Mouse (Mus musculus) spleen, adult 2 months (tissue): ENCODE measurements around the gene Hat1.

Experiments used
- CTCF ChIP-seq: fragments of 200-500 bp; IDR thresholded peaks from 2 replicates; pipeline ENCODE4 v1.5.1; 2011; ENCODE audit warnings: mild to moderate bottlenecking, inconsistent platforms; ENCODE audit not compliant: insufficient read depth, insufficient read length, insufficient replicate concordance; ENCODE audit errors: extremely low read depth
- POLR2A ChIP-seq: fragments of 200-500 bp; IDR thresholded peaks from 2 replicates; pipeline ENCODE4 v1.6.1; 2011; ENCODE audit warnings: low read depth, low read length, inconsistent platforms

DNA sequence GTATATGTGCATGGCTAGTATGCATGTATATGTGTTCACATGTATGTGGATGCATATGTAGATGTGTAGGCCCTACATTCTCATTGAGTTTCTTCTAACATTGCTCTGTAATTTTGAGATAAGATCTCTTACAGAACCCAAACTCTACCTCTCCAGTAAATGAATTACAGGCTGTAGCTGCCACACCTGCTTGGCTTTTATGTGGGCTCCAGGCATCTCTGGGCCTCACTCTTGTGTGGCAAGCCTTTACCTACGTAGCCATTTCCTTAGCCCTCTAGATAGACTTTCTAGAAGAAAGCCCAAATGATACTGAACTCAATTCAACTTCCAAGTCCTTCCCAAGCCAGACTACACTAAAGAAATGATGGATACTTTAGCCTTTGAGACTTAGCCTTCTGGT lies 28.6 kb upstream of the Hat1 start:
- no peak for TF ChIP-seq CTCF
- no peak for TF ChIP-seq POLR2A
